Mouse (Mus musculus): ENCODE data around the gene Opn4. TPM values are rescaled to one million over a fixed set of nuclear protein-coding genes. Genes with fewer than 3 reads are reported as not detected.

The Opn4 gene
- polyA plus RNA-seq, 1 experiment from 2014 or later: not detected

DNA sequence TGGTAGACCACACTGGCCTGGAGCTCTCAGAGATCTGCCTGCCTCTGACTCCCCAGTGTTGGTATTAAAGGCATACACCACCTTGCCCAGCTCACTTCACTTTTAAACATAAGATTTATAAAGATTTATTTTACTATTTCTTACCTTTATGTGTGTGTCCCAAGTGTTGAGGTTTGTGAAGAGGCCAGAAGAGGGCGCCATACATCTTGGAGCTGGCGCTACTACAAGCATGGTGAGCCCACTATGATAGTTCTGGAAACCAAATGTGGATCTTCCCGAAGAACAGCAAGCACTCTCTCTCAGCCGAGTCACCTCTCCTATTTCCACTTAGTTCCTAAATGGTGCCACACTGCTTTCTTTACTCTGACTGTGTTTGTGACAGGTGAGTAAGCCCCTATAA is 12.3 kb upstream of the Opn4 start:
- no peak for ATAC-seq (ENCODE audit: insufficient number of reproducible peaks, low FRiP score, low TSS enrichment, low read depth)
- Histone ChIP-seq H3K9me3 (ENCODE audit: control insufficient read depth, low read length) (no peaks in the 10 kb centered on the region), H3K27me3 (ENCODE audit: control insufficient read depth, insufficient read depth, low read length) (peaks cover 9% of the 10 kb centered on the region; the same call in 1 of the 2 replicates), H3K36me3 (ENCODE audit: control insufficient read depth, insufficient read depth, low read length) (no peaks in the 10 kb centered on the region), H3K4me3 (ENCODE audit: low read depth, low read length) (no peak overlapping the region), H3K4me1 (ENCODE audit: control insufficient read depth, insufficient read depth, low read length) (no peaks in the 10 kb centered on the region), H3K9ac (ENCODE audit: low read length) (no peak overlapping the region), H3K27ac (replicated peaks; ENCODE audit: low read depth, low read length) (no peak overlapping the region), H3K4me2 (ENCODE audit: low read depth, severe bottlenecking) (no peak overlapping the region)
- WGBS: 35% methylated on average over 4 of the region's 4 CpGs
- no peak for DNase-seq (ENCODE audit: low spot score)

DNA sequence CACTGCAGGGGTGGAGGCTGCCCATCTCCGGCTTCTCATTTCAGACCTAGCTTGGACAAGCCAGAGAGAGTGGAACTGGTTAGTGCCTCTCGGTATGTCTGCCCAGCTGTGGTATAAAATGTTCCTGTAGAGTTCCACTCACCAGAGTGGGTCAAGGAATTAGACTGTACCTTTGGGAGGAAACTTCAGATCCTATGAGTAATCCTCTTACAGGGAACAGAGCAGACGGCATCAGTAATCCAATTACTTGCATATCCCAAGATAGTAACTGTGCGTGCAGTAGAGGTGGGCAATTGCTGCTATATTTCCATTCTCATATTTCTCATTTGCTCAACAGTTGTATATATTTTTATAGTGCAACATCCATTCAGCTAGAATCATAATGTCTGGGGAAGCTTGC is 11.6 kb upstream of the Opn4 start:
- Histone ChIP-seq H3K27me3 (ENCODE audit: control insufficient read depth, insufficient read depth, low read length) (peaks cover 9% of the 10 kb centered on the region; the same call in 1 of the 2 replicates), H3K4me1 (ENCODE audit: control insufficient read depth, insufficient read depth, low read length) (no peaks in the 10 kb centered on the region), H3K27ac (replicated peaks; ENCODE audit: low read depth, low read length) (no peak overlapping the region), H3K4me3 (ENCODE audit: low read depth, low read length) (no peak overlapping the region), H3K4me2 (ENCODE audit: low read depth, severe bottlenecking) (no peak overlapping the region), H3K9ac (ENCODE audit: low read length) (no peak overlapping the region), H3K9me3 (ENCODE audit: control insufficient read depth, low read length) (no peaks in the 10 kb centered on the region), H3K36me3 (ENCODE audit: control insufficient read depth, insufficient read depth, low read length) (no peaks in the 10 kb centered on the region)
- ATAC-seq (ENCODE audit: insufficient number of reproducible peaks, low FRiP score, low TSS enrichment, low read depth) (no peak), DNase-seq (ENCODE audit: low spot score) (no peak)
- 89% methylated on average over 4 of the region's 4 CpGs for WGBS

DNA sequence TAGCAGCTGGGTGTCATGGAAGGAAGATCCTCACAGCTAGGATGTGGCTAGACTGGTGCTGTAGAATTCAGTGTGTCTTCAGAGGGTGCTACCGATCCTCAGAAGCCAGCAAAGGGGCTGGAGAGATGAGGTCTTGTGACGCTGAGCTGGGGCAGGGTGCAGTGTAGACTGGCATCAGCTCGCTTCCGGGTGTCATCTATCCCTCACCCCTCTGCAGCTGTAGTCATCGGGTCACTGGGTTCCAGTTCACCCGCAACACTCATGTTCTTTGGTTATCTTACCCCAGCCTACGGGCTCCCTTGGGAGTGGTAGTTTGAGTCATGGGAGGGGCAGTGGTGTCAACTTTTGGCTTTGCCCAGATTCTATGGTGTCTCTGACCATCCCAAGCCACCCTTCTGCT is 2.0 kb upstream of the Opn4 start:
- no peak overlapping the region for H3K4me3 ChIP-seq (ENCODE audit: low read depth, low read length)
- H3K27me3 ChIP-seq (ENCODE audit: control insufficient read depth, insufficient read depth, low read length): no peaks in the 10 kb centered on the region
- no peak for ATAC-seq (ENCODE audit: insufficient number of reproducible peaks, low FRiP score, low TSS enrichment, low read depth)
- H3K4me1 ChIP-seq (ENCODE audit: control insufficient read depth, insufficient read depth, low read length): no peaks in the 10 kb centered on the region
- H3K9me3 ChIP-seq (ENCODE audit: control insufficient read depth, low read length): no peaks in the 10 kb centered on the region
- 87% methylated on average over 7 of the region's 7 CpGs for WGBS
- no peaks in the 10 kb centered on the region for H3K36me3 ChIP-seq (ENCODE audit: control insufficient read depth, insufficient read depth, low read length)
- no peak for DNase-seq (ENCODE audit: low spot score)
- H3K9ac ChIP-seq (ENCODE audit: low read length): no peak overlapping the region
- H3K27ac ChIP-seq (replicated peaks; ENCODE audit: low read depth, low read length): no peak overlapping the region
- no peak overlapping the region for H3K4me2 ChIP-seq (ENCODE audit: low read depth, severe bottlenecking)

DNA sequence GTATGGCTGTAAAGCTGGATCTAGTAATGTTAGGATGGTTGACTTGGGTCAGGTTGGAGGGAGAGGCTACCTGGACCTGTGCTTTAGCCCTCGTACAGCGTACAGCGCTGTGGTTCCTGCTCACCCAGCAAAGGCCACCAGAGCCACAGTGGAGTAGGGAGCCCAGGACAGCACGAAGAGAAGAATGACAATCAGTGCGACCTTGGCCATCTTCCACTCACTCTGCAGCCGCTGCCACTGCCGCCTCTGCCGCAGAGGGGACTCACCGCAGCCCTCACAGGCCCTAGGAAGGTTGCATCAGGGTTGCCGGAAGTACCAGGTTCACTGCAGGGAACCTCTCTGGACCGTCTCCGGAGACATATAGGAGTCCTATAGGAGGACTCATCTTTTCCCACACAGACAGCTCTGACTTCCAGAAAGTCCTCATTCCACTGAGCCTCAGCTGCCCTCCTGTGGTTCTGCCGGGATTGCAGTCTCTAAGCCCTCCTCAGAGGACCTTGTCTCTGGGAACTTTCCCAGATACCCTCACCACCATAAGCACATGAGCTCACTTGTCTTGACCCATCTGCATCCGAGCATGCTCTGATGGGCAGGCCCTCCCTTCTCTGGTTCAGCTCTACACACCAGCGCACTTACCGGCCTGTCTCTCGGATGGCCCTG is 4.2 kb downstream of the Opn4 start:
- Histone ChIP-seq H3K4me2 (ENCODE audit: low read depth, severe bottlenecking) (no peak overlapping the region), H3K4me1 (ENCODE audit: control insufficient read depth, insufficient read depth, low read length) (no peaks in the 10 kb centered on the region), H3K27me3 (ENCODE audit: control insufficient read depth, insufficient read depth, low read length) (no peaks in the 10 kb centered on the region), H3K27ac (replicated peaks; ENCODE audit: low read depth, low read length) (no peak overlapping the region), H3K36me3 (ENCODE audit: control insufficient read depth, insufficient read depth, low read length) (no peaks in the 10 kb centered on the region), H3K9me3 (ENCODE audit: control insufficient read depth, low read length) (no peaks in the 10 kb centered on the region), H3K4me3 (ENCODE audit: low read depth, low read length) (no peak overlapping the region), H3K9ac (ENCODE audit: low read length) (no peak overlapping the region)
- 78% methylated on average over 17 of the region's 17 CpGs for WGBS
- DNase-seq (ENCODE audit: low spot score) (no peak), ATAC-seq (ENCODE audit: insufficient number of reproducible peaks, low FRiP score, low TSS enrichment, low read depth) (no peak)

DNA sequence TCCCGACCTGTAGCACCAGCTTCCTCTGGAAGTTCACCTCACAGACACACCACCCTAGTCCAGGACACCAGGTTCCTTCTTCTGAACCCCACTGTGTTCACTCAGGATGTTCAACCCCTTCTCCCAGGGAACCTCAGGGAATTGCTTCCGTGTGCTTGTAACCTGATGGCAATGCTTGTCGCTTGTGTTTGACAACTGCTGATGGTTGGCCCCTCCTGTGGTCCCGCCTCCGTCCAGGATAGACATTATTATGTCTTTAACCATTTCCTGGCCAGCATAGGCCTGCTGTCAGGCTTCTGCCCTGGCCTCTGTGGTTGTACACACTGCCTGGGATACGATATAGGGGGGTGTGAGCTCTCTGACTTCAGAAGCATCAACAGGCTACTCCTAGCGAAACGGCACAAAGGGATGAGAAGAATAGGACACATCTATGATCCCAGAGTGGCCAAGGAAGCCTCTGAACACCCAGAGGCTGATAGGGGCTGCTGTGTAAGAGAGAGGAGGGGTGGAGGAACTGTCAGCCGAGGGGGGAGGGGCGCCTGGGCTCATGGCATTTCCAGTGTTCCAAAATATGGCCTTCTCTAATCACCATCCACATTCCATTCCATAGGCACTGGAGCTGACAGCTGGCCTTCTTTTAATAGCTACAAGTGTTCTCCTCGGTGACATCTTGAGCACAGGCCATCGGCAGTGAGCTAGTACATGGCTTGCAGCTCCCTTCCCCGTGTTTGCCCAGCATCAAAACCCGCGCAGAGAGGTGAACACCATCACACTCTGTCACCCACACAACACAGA is 8.0 kb downstream of the Opn4 start:
- Histone ChIP-seq H3K4me3 (ENCODE audit: low read depth, low read length) (no peak overlapping the region), H3K9me3 (ENCODE audit: control insufficient read depth, low read length) (no peaks in the 10 kb centered on the region), H3K9ac (ENCODE audit: low read length) (no peak overlapping the region), H3K36me3 (ENCODE audit: control insufficient read depth, insufficient read depth, low read length) (no peaks in the 10 kb centered on the region), H3K4me1 (ENCODE audit: control insufficient read depth, insufficient read depth, low read length) (no peaks in the 10 kb centered on the region), H3K27me3 (ENCODE audit: control insufficient read depth, insufficient read depth, low read length) (no peaks in the 10 kb centered on the region), H3K27ac (replicated peaks; ENCODE audit: low read depth, low read length) (no peak overlapping the region), H3K4me2 (ENCODE audit: low read depth, severe bottlenecking) (no peak overlapping the region)
- DNase-seq (ENCODE audit: low spot score) (no peak), ATAC-seq (ENCODE audit: insufficient number of reproducible peaks, low FRiP score, low TSS enrichment, low read depth) (no peak)
- WGBS: 70% methylated on average over 15 of the region's 15 CpGs

DNA sequence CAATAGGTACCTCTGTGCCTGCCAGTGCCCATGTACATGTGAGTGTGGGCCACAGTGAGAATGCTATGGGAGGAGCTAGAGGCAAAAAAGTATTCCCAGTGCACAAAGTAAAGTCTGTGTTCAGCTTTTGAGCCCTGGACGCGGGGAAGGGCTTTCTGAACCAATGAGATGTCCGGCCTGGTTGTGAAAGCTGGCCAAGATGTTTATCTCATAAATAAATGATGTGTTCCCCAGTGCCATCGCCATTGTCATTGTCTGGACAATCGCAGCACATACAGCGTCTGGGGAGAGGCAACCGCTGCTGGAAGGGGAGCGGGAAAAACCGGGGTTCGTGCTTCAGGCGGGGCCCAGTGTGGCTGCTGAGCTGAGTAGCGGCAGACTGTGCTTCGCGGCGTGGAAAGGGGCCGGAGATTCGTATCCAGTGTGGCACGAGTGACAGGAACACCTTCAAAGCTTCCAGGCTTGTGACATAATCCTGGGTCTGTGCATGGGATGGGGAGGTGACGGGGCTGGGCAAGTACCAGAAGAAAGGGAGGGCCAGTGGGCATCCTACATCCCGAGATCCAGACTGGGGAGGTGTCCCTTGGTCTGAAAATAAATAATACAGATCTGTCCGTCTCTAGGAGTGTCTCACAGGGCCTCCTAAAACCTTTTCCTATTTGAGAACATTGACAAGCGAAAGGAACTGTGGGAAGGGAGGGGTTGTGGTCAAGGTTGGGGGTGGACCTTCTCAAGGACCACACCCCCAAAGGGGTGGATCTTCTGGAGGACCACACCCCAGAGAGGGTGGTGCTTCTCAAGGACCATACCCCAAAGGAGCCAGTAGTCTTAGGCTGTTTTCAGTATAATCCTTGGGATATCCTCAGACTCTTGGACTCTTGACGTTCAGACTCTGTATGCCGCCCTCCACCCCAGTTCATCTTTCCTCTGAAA is 8.9 kb downstream of the Opn4 start:
- no peaks in the 10 kb centered on the region for H3K4me1 ChIP-seq (ENCODE audit: control insufficient read depth, insufficient read depth, low read length)

DNA sequence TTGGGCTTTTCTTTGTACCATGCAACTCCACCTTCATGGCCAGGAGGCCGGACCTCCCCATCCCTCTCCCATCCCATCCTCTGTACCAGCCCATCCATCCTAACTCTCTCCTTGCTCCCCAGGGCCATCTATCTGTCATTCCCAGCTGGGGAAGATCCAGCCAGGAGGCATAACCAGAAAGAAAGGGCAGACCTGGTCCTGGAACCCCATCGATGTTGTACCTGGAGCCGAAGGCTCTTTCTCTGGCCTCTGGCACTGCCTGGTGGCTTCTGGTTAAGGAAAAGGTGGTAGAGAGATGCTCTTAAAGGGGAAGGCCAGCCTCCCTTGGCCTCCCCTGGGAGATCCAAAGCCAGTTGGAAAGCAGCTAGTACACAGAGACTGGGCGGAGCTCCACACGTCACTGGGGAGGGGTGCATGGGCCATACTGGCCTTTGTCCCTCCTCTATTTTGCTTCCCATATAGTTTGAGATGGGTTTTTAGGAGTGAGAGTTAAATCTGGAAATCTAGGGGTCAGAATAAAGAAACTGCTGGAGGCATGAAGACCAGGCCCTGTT is 9.8 kb downstream of the Opn4 start:
- Histone ChIP-seq H3K27ac (replicated peaks; ENCODE audit: low read depth, low read length) (no peak overlapping the region), H3K36me3 (ENCODE audit: control insufficient read depth, insufficient read depth, low read length) (no peaks in the 10 kb centered on the region), H3K9ac (ENCODE audit: low read length) (no peak overlapping the region), H3K4me3 (ENCODE audit: low read depth, low read length) (no peak overlapping the region), H3K9me3 (ENCODE audit: control insufficient read depth, low read length) (no peaks in the 10 kb centered on the region), H3K4me2 (ENCODE audit: low read depth, severe bottlenecking) (no peak overlapping the region), H3K4me1 (ENCODE audit: control insufficient read depth, insufficient read depth, low read length) (no peaks in the 10 kb centered on the region), H3K27me3 (ENCODE audit: control insufficient read depth, insufficient read depth, low read length) (no peaks in the 10 kb centered on the region)
- DNase-seq (ENCODE audit: low spot score) (no peak), ATAC-seq (ENCODE audit: insufficient number of reproducible peaks, low FRiP score, low TSS enrichment, low read depth) (no peak)
- WGBS: 92% methylated on average over 5 of the region's 5 CpGs

More for the DNA sequence above, 8.9 kb downstream of the Opn4 start:
- ATAC-seq (ENCODE audit: insufficient number of reproducible peaks, low FRiP score, low TSS enrichment, low read depth) (no peak), DNase-seq (ENCODE audit: low spot score) (no peak)
- Histone ChIP-seq H3K4me3 (ENCODE audit: low read depth, low read length) (no peak overlapping the region), H3K9ac (ENCODE audit: low read length) (no peak overlapping the region), H3K36me3 (ENCODE audit: control insufficient read depth, insufficient read depth, low read length) (no peaks in the 10 kb centered on the region), H3K27me3 (ENCODE audit: control insufficient read depth, insufficient read depth, low read length) (no peaks in the 10 kb centered on the region), H3K4me2 (ENCODE audit: low read depth, severe bottlenecking) (no peak overlapping the region), H3K9me3 (ENCODE audit: control insufficient read depth, low read length) (no peaks in the 10 kb centered on the region), H3K27ac (replicated peaks; ENCODE audit: low read depth, low read length) (no peak overlapping the region)
- WGBS: 65% methylated on average over 24 of the region's 24 CpGs

DNA sequence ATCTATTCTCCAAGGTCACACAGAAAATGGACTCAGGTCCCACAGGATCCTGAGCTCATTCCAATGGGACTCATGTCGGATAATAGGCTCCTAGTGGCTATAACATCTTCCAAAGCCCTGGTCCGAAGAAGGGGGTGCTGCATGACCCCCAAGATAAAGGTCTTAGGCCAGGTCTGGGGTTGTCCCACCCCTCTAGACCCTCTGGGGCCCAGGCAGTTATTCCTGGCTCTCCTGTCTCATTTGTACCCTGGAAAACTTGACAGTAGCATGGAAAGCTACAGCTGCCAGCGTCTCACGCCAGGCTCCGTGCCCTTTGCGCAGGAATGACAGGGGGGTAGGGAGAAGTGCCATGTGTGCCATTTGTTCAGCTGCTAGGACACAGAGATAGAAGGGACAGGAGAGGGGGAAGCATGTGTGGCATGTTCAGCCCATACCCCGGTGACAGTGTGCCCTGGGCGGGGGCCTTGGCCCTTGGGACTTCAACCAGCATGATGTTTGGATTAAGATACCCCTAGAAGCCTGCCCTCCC is 10.7 kb downstream of the Opn4 start:
- no peaks in the 10 kb centered on the region for H3K36me3 ChIP-seq (ENCODE audit: control insufficient read depth, insufficient read depth, low read length)
- H3K4me2 ChIP-seq (ENCODE audit: low read depth, severe bottlenecking): no peak overlapping the region
- no peak for DNase-seq (ENCODE audit: low spot score)
- H3K9ac ChIP-seq (ENCODE audit: low read length): no peak overlapping the region
- no peak overlapping the region for H3K4me3 ChIP-seq (ENCODE audit: low read depth, low read length)
- no peak overlapping the region for H3K27ac ChIP-seq (replicated peaks; ENCODE audit: low read depth, low read length)
- no peaks in the 10 kb centered on the region for H3K4me1 ChIP-seq (ENCODE audit: control insufficient read depth, insufficient read depth, low read length)
- WGBS: 91% methylated on average over 8 of the region's 8 CpGs
- H3K27me3 ChIP-seq (ENCODE audit: control insufficient read depth, insufficient read depth, low read length): no peaks in the 10 kb centered on the region
- ATAC-seq (ENCODE audit: insufficient number of reproducible peaks, low FRiP score, low TSS enrichment, low read depth): no peak
- H3K9me3 ChIP-seq (ENCODE audit: control insufficient read depth, low read length): no peaks in the 10 kb centered on the region

Data from limb, embryonic 11.5 days (tissue).